Mouse (Mus musculus) liver, adult 2 months (tissue): Measurements from ENCODE around the gene Magi2.

Experiments
- CTCF ChIP-seq: fragments of 200-500 bp; IDR thresholded peaks from 2 replicates; pipeline ENCODE4 v1.5.1; 2011; ENCODE audit warnings: low read depth, low read length, control low read depth
- POLR2A ChIP-seq: fragments of 200-500 bp; IDR thresholded peaks from 2 replicates; pipeline ENCODE4 v1.6.1; 2011; ENCODE audit warnings: low read length, control low read depth; ENCODE audit not compliant: insufficient read depth; ENCODE audit errors: extremely low read depth

DNA sequence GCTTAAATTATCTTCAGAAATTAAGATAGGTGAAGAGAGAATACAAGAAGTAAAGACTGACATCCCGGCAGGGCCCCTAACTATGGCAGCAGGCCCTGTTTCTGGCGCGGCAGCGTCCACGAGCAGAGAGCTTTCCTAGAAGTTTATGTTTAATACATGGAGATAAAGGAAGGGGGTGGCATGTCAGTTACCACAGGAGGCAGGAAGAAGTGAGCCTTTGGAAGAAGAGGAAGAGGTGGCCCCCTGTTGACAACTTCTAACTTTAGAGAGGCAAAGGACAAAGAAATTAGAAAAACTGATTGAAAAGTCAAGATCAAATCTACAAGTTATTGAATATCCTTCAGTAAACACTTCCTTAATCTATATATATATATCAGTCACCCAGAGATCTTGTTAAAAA, 1281.8 kb downstream of the Magi2 start:
- TF ChIP-seq CTCF, result no peak
- TF ChIP-seq POLR2A, result no peak
